Mouse (Mus musculus) thymus, postnatal 10 days (tissue): Measurements from ENCODE around the gene Rad9b.
A peak's percentile ranks its signal among the peaks of the same experiment; 100 is the strongest.

Source experiments
- DNase-seq, 2 experiments: peaks; one replicate each; pipeline ENCODE4 v3.0.0; 2021; ENCODE audit warnings: low spot score in 2 of 2

The Rad9b gene

GRCm38 (mm10) chr5:122312942-122313684 lies 40.9 kb downstream of the Rad9b start:
- peak; percentile 46 to 55 for DNase-seq

GRCm38 (mm10) chr5:122312346-122312745 lies 41.7 kb downstream of the Rad9b start:
- no peak for DNase-seq

- peak; percentile 75 to 83 for DNase-seq
These were observed 42.3 kb downstream of the Rad9b start for GRCm38 (mm10) chr5:122311692-122312091.

DNA sequence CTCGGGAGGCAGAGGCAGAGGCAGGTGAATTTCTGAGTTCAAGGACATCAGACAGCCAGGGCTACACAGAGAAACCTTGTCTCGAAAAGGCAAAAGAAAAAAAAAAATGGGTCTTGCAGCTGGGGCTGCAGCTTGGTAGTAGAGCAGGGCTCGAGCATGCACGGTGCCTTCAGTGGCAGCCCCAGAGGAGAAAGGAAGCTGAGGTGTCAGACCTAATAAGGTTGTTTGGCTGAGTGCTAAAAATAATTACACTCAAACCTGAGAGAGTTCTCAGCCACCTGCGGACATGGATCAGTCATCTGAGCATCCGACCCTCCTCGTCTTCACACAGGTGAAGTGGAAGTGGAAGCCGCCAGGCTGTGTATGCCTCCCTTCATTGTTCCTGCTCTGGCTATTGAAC lies 43.3 kb downstream of the Rad9b start:
- peak; percentile 64 to 75 for DNase-seq

DNA sequence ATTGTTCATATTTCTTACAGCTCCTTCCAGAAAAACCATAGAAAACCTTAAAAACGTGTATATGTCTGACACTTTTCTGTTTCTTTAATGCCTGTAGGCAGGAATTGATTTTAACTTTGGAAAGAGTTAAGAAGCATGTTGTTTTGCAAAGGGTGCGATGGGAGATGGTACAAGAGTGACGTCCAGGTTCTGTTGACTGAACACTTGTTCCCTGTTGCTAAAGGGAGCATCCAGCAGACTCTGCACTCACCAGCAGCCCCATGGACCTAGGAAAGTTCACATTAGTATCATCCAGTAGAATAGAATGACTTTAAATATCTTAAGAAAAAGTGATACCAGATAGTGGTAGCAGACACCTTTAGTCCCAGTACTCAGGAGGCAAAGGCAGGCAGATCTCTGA lies 47.5 kb downstream of the Rad9b start:
- no peak for DNase-seq

DNA sequence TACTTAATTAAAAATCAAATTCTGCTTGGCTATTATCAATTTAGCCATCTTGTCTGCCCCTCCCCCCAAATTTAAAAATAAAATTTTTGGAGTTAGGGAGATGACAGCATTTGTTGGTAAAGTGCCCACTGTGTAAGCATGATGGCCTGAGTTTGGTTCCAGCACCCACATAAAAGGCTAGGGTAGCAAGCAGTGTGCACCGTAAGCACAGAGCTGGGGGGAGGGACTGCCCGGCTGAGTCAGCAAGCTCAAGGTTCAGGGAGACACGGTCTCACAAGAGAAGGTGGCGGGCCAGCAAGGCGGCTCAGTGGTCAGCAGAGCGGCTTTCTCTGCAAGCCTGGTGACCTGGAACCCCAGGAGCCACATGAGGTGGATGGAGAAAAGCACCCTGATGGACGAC lies 48.6 kb downstream of the Rad9b start:
- no peak for DNase-seq

GRCm38 (mm10) chr5:122304541-122304940 lies 49.5 kb downstream of the Rad9b start:
- DNase-seq = no peak

DNA sequence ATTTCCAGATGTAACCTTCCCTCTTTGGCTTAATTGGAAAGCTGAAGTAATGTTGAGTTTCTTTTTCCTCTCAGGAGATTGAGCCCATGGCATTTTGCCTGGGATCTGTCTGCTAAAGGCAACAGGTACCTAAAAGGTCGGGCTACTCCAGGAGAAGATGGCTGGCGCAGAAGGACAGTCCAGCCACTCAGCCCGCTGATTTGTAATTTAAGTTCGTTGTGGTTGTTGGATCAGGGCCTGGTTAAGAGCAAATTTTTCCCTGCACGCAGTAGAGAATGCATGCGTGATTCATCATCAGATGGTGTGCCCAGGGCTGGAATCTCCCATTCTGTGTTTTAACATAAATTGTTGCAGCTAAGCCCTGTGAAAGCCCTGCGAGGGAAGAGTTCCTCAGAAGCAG lies 50.1 kb downstream of the Rad9b start:
- DNase-seq = no peak

DNA sequence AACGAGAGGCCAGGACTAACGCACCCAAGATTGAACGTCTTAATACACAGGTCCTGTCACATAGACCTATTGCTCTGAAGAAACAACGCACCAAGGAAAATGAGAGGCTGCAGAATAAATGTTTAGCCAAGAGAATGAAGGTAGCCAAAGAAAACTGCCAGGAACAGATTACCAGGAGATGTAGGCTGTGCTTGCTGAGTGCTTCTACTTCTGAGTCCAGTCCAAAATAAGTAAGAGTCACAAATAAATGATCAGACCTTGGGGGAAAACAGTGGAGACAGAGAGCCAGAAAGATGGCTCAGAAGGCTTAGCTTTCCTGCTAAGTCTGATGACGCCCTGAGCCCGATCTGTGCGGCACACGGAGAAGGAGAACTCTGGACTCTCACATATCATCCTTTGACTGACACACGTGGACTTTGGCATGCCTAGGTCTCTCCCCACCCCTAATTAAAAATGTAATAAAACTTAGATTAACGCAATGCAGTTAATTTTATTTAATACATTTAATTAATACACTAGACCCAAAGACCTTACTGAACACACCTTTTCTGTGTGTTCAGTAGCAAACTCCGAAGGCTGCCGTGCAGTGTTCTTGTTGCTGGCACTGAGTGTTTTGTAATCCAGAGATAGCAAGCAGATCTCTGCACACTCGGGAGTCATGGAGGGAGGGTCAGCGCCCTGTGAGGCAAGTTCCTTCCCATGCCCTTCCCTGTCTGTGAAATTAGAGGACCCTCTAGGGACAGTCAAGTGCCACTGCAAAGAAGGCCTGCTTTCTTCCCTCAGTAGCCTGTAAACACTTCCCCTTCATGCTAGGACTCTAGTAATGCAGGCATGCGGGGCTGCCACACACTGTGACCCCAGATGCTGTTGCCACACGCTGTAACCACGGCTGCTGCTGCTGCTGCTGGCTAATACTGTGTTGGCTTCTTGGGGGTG lies 51.0 kb downstream of the Rad9b start:
- DNase-seq = no peak

GRCm38 (mm10) chr5:122300071-122300518 lies 53.9 kb downstream of the Rad9b start:
- DNase-seq = no peak

GRCm38 (mm10) chr5:122295113-122295935 lies 58.7 kb downstream of the Rad9b start:
- DNase-seq = peak in 1 of 2 experiments; percentile 40

- no peak for DNase-seq
These were observed 59.8 kb downstream of the Rad9b start for GRCm38 (mm10) chr5:122294219-122294735.

DNA sequence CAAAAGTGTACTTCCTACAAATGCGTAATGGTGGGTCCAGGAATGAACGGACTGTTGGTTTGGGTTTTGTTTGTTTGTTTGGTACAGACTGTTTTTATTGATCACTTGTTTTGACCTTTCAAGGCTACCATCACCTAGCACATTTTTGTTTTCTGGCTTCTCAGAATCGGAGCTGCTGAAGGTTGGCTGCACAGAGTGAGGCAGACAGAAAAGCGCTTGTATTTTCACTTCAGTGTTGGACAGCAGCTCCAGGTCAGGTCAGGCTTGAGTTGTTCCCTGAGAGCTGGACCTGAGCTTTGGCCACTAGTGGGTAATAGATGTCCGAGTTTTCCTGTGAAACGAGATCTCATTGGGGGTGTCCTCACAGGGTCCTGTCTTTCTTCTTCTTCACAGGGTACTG lies 60.9 kb downstream of the Rad9b start:
- DNase-seq = no peak

- no peak for DNase-seq
These were observed 62.3 kb downstream of the Rad9b start for GRCm38 (mm10) chr5:122291553-122292339.

DNA sequence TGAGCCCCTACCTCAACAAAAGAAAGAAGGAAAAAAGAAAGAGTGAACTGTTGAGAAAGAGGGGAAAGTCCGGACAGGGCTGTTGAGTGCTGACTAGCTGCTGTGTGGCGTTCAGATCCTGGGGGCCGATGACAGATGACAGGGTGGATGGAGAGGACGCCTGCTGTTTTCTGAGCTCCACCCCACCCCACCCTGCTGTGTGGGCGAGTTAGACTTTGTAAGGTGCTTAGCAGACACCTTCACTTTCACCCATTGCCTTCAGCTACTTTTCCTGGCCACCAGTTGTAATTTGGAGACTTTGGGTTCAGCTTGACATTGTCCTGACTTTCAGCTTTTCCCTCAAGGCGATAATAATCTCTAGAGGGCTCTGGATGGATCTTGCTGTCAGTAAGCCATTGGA lies 62.9 kb downstream of the Rad9b start:
- DNase-seq = no peak

GRCm38 (mm10) chr5:122288147-122288811 lies 65.8 kb downstream of the Rad9b start:
- no peak for DNase-seq

DNA sequence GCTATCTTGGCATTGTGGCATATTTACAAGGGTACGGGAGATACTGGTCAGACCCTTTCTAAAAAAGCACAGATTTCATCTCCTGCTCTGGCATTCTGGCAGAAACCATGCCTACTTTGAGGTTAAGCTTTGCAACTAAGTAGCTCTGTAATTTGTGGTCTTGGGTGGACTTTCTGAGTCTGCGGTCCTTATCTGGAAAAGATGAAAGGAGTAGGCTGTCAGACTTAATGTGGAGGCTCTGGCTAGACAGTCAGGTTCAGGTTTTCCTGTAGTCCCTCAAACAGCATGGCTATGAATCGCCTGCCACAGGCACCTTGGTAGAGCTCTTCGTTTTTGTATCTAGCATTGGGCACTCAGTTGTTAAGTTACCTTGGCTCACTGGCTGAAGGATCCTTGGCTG lies 67.0 kb downstream of the Rad9b start:
- DNase-seq = no peak

- DNase-seq = peak in 1 of 2 experiments; percentile 40
These were observed 67.8 kb downstream of the Rad9b start for GRCm38 (mm10) chr5:122286191-122286590.

- no peak for DNase-seq
These were observed 68.3 kb downstream of the Rad9b start for GRCm38 (mm10) chr5:122285767-122286150.
